Mouse (Mus musculus): ENCODE measurements around the gene Ddr1. TPM values are rescaled to one million over a fixed set of nuclear protein-coding genes. Genes with fewer than 3 reads are reported as not detected.
"Not testable (repeated sequence)": the region's sequence is repeated elsewhere in the genome, so short reads cannot be mapped to it uniquely, and the experiment has no call there.

Gene Ddr1
- polyA plus RNA-seq, 1 experiment from 2014 or later, result 50.6 TPM

DNA sequence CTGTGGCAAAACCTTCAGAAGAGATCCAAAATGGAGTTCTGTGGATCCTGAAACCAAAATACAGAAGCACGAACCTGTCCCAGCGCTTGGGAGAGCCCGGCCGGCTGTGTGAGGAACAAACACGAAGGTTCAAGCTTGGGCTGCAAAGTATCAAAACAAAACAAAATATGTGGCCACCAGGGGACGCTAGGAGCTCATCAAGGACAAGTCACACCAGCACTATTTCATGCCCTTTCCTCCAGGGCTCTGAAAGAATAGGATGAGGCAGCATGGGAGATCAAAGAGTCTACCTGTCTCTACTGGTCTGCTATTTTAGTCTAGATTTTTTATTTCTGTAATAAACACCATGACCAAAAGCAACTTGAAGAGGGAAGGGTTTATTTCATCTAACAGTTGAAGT is 35.3 kb upstream of the Ddr1 start:
- no peaks in the 10 kb centered on the region for H3K4me1 ChIP-seq (ENCODE audit: control insufficient read depth, insufficient read depth, low read length)
- DNase-seq (ENCODE audit: low spot score) (peak; percentile 93), ATAC-seq (ENCODE audit: low read depth) (peak; percentile 48; the same call in 1 of the 2 replicates)
- 11% methylated on average over 6 of the region's 6 CpGs for WGBS
- H3K36me3 ChIP-seq (ENCODE audit: control insufficient read depth, insufficient read depth, low read length), result no peaks in the 10 kb centered on the region
- no peak overlapping the region for H3K27ac ChIP-seq (replicated peaks; ENCODE audit: low read depth, low read length)
- no peak overlapping the region for H3K4me3 ChIP-seq (ENCODE audit: low read depth, low read length)
- no peak overlapping the region for H3K9ac ChIP-seq (ENCODE audit: low read depth, low read length)
- H3K4me2 ChIP-seq (ENCODE audit: low read depth, low read length), result no peak overlapping the region
- no peaks in the 10 kb centered on the region; the same call in 1 of the 2 replicates for H3K27me3 ChIP-seq (replicated peaks; ENCODE audit: control insufficient read depth, insufficient read depth, low read length)
- H3K9me3 ChIP-seq (ENCODE audit: control insufficient read depth, low read length), result no peaks in the 10 kb centered on the region

DNA sequence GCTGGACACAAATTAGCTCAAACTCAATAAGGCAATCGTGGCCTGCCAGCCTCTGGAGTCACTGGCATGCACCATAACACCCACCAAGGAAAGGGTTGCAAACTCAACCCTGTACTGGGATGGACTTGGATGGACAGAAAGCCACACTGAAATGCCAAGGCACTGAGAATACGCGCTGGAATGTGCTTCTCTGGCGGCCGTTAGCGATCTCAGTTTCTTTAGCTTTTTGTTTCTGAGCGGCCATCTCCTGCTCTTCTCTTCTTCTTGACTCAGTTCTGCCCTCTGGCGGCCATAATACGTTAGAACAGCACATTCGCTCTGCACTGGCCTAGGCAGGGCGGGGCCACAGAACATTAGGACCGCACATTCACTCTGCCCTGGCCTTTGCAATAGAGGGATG is 33.3 kb upstream of the Ddr1 start:
- Histone ChIP-seq H3K27ac (replicated peaks; ENCODE audit: low read depth, low read length) (no peak overlapping the region), H3K4me1 (ENCODE audit: control insufficient read depth, insufficient read depth, low read length) (no peaks in the 10 kb centered on the region), H3K27me3 (replicated peaks; ENCODE audit: control insufficient read depth, insufficient read depth, low read length) (no peaks in the 10 kb centered on the region; the same call in 1 of the 2 replicates), H3K4me3 (ENCODE audit: low read depth, low read length) (no peak overlapping the region), H3K4me2 (ENCODE audit: low read depth, low read length) (0 out of 2 replicates have a peak overlapping the region, but pooled peaks have one; percentile 3), H3K9me3 (ENCODE audit: control insufficient read depth, low read length) (no peaks in the 10 kb centered on the region), H3K9ac (ENCODE audit: low read depth, low read length) (no peak overlapping the region), H3K36me3 (ENCODE audit: control insufficient read depth, insufficient read depth, low read length) (no peaks in the 10 kb centered on the region)
- DNase-seq (ENCODE audit: low spot score) (peak; percentile 87), ATAC-seq (ENCODE audit: low read depth) (peak; percentile 87)
- 11% methylated on average over 12 of the region's 12 CpGs for WGBS

DNA sequence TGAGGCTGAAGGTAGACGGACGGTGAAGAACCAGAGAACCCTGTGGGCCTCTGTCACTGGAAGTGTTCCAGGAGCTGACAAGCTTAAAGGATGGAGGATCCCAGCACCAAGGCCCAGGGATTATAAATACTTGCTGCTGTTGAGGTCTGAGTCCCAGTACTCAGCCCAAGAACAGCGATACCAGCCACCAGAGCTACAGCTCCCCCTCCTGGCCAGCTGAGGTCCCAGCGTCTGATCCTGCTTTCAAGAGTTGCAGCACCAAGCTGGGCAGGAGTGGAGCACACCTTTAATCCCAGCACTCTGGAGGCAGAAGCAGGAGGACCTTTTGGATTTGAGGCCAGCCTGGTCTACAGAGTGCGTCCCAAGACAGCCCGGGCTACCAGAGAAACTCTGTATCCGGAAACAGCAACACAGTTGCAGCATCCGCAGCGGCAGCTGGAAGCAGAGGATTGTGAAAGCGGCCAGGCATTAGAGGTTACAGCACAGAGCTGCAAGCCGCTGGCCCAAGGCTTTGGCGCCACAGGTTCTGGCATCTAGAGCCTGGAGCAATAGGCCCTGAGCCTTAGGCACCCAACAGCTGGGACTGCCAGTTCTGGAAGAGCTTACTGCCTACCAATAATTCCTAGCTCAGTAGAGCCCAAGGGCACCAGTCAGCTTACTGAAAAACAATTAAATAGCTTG is 32.0 kb upstream of the Ddr1 start:
- H3K4me1 ChIP-seq (ENCODE audit: control insufficient read depth, insufficient read depth, low read length), result peaks cover 6% of the 10 kb centered on the region; the same call in 1 of the 2 replicates
- no peak overlapping the region for H3K4me2 ChIP-seq (ENCODE audit: low read depth, low read length)
- H3K36me3 ChIP-seq (ENCODE audit: control insufficient read depth, insufficient read depth, low read length), result no peaks in the 10 kb centered on the region
- no peak overlapping the region for H3K9ac ChIP-seq (ENCODE audit: low read depth, low read length)
- DNase-seq (ENCODE audit: low spot score) (peak; percentile 67), ATAC-seq (ENCODE audit: low read depth) (peak; percentile 27; the same call in 1 of the 2 replicates)
- no peak overlapping the region for H3K4me3 ChIP-seq (ENCODE audit: low read depth, low read length)
- no peak overlapping the region for H3K27ac ChIP-seq (replicated peaks; ENCODE audit: low read depth, low read length)
- 36% methylated on average over 12 of the region's 12 CpGs for WGBS
- no peaks in the 10 kb centered on the region for H3K9me3 ChIP-seq (ENCODE audit: control insufficient read depth, low read length)
- no peaks in the 10 kb centered on the region; the same call in 1 of the 2 replicates for H3K27me3 ChIP-seq (replicated peaks; ENCODE audit: control insufficient read depth, insufficient read depth, low read length)

DNA sequence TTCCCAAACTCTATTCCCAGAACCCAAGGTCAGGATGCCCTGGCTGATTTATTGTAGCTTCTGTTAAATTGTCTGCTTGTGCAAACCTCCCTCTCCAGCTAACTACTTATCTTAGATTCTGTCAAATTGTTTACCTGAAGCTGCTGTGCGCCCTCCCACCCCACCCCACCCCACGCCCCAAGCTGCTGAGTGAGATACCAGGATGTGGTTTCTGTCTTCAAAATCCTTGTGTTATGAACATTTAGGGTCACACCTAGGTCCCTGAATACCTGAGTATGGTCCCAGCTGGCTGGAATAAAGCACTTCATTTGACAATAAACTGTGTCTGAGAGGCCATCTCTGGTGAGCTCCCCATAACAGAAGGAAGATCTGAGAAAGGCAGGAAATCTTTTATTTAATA is 30.1 kb upstream of the Ddr1 start:
- Histone ChIP-seq H3K9ac (ENCODE audit: low read depth, low read length) (no peak overlapping the region), H3K4me3 (ENCODE audit: low read depth, low read length) (no peak overlapping the region), H3K4me2 (ENCODE audit: low read depth, low read length) (no peak overlapping the region), H3K27ac (replicated peaks; ENCODE audit: low read depth, low read length) (no peak overlapping the region), H3K36me3 (ENCODE audit: control insufficient read depth, insufficient read depth, low read length) (no peaks in the 10 kb centered on the region), H3K27me3 (replicated peaks; ENCODE audit: control insufficient read depth, insufficient read depth, low read length) (no peaks in the 10 kb centered on the region; the same call in 1 of the 2 replicates), H3K4me1 (ENCODE audit: control insufficient read depth, insufficient read depth, low read length) (peaks cover 6% of the 10 kb centered on the region; the same call in 1 of the 2 replicates), H3K9me3 (ENCODE audit: control insufficient read depth, low read length) (no peaks in the 10 kb centered on the region)
- DNase-seq (ENCODE audit: low spot score) (no peak), ATAC-seq (ENCODE audit: low read depth) (no peak)
- 80% methylated on average over 2 of the region's 2 CpGs for WGBS

DNA sequence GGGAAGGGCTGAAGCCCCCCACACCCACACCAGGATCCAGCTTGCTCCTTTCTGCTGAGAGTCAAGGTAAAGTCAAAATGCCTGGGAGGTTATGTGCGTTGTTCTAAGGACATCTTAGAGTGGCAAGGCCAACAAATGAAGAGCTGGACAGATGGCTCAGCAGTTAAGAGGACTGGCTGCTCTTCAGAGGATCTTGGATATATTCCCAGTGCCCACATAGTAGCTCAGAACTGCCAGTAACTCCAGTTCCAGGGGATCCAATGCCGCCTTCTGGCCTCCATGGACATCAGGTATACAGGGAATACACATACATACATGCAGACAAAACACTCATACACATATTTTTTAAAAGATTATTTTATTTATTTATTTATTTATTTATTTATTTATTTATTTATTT is 29.0 kb upstream of the Ddr1 start:
- H3K4me2 ChIP-seq (ENCODE audit: low read depth, low read length), result no peak overlapping the region
- no peak for ATAC-seq (ENCODE audit: low read depth)
- peaks cover 6% of the 10 kb centered on the region; the same call in 1 of the 2 replicates for H3K4me1 ChIP-seq (ENCODE audit: control insufficient read depth, insufficient read depth, low read length)
- no peaks in the 10 kb centered on the region for H3K36me3 ChIP-seq (ENCODE audit: control insufficient read depth, insufficient read depth, low read length)
- 90% methylated on average over 2 of the region's 2 CpGs for WGBS
- no peak for DNase-seq (ENCODE audit: low spot score)
- no peak overlapping the region for H3K9ac ChIP-seq (ENCODE audit: low read depth, low read length)
- no peaks in the 10 kb centered on the region for H3K9me3 ChIP-seq (ENCODE audit: control insufficient read depth, low read length)
- H3K27me3 ChIP-seq (replicated peaks; ENCODE audit: control insufficient read depth, insufficient read depth, low read length), result no peaks in the 10 kb centered on the region
- no peak overlapping the region for H3K4me3 ChIP-seq (ENCODE audit: low read depth, low read length)
- no peak overlapping the region for H3K27ac ChIP-seq (replicated peaks; ENCODE audit: low read depth, low read length)

DNA sequence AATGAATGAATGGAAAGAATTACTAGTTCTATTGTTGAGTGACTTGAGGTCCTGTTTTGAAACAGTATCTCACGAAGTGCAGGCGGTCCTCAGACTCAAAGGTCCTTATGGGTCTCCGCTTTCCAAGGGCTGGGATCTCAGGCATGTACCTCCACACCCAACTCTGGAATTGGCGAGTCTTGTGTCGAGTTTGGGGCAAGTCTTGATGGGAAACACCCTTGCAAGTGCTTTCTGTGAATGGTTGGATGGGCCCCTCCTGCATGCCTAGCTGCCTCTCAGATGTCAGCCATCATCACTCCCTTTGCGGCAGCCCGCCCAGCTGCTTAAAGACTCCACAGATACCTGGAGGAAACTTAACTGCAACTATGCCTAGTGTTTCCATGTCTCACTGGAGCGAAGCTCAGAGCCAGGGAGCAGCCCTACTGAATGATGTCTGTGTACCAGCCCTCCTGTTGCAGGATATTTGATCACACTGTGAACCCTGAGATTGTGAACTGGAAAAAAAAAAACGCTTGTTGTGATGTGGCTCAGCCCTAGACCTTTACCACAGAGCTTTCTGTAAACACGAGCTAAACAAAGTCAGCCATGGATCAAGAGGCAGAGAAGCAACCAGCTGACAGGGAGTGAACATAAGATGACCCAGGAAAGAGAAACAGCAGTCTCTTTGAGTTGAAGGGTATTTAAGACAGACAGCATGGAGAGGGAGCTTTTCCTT is 27.2 kb upstream of the Ddr1 start:
- DNase-seq (ENCODE audit: low spot score), result peak; percentile 54
- no peaks in the 10 kb centered on the region for H3K36me3 ChIP-seq (ENCODE audit: control insufficient read depth, insufficient read depth, low read length)
- no peak overlapping the region for H3K9ac ChIP-seq (ENCODE audit: low read depth, low read length)
- ATAC-seq (ENCODE audit: low read depth), result no peak
- H3K4me2 ChIP-seq (ENCODE audit: low read depth, low read length), result no peak overlapping the region
- H3K4me1 ChIP-seq (ENCODE audit: control insufficient read depth, insufficient read depth, low read length), result peaks cover 6% of the 10 kb centered on the region; the same call in 1 of the 2 replicates
- H3K9me3 ChIP-seq (ENCODE audit: control insufficient read depth, low read length), result no peaks in the 10 kb centered on the region
- 0 out of 2 replicates have a peak overlapping the region, but pooled peaks have one; percentile 8 for H3K27ac ChIP-seq (replicated peaks; ENCODE audit: low read depth, low read length)
- 44% methylated on average over 10 of the region's 10 CpGs for WGBS
- H3K27me3 ChIP-seq (replicated peaks; ENCODE audit: control insufficient read depth, insufficient read depth, low read length), result 0 out of 2 replicates have a peak, but pooled peaks cover 2% of the 10 kb centered on the region
- no peak overlapping the region for H3K4me3 ChIP-seq (ENCODE audit: low read depth, low read length)

DNA sequence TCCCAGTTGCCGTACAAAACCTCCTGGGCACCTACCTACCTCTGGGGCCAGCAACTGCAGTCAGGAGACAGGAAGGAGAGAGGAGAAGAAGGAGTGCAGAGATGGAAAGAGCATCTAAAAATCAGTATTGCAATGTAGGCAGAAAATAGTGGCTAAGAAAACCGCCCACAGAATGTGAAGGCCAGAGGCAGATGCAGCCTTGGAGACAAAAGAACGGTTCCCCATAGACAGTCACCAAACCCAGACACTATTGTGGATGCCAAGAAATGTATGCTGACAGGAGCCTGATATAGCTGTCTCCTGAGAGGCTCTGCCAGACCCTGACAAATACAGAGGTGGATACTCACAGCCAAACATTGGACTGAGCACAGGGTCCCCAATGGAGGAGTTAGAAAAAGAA is 25.7 kb upstream of the Ddr1 start:
- not testable (repeated sequence) for H3K36me3 ChIP-seq (ENCODE audit: control insufficient read depth, insufficient read depth, low read length)

DNA sequence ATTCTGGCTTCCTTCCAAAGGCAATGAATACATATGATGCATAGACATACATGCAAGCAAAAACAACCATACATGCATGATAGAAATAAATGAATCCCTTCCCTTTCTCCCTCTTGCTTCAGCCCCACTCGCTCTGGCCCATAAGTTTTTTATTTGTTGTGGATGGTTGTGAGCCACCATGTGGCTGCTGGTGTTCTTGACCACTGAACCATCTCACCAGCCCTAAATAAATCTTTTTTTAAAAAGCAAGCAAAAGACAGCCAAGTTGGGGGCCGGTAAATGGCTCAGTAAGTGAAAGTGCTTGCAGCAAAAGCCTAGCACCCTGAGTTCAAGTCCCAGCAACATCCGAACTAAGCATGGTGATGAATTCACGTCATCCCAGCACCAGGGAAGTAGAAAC is 24.4 kb upstream of the Ddr1 start:
- ATAC-seq (ENCODE audit: low read depth) (no peak), DNase-seq (ENCODE audit: low spot score) (no peak)
- no peak overlapping the region for H3K9ac ChIP-seq (ENCODE audit: low read depth, low read length)
- H3K36me3 ChIP-seq (ENCODE audit: control insufficient read depth, insufficient read depth, low read length), result no peaks in the 10 kb centered on the region
- H3K4me3 ChIP-seq (ENCODE audit: low read depth, low read length), result no peak overlapping the region
- no peaks in the 10 kb centered on the region for H3K9me3 ChIP-seq (ENCODE audit: control insufficient read depth, low read length)
- H3K27ac ChIP-seq (replicated peaks; ENCODE audit: low read depth, low read length), result no peak overlapping the region
- 82% methylated on average over 4 of the region's 4 CpGs for WGBS
- peaks cover 8% of the 10 kb centered on the region for H3K4me1 ChIP-seq (ENCODE audit: control insufficient read depth, insufficient read depth, low read length)
- H3K27me3 ChIP-seq (replicated peaks; ENCODE audit: control insufficient read depth, insufficient read depth, low read length), result 0 out of 2 replicates have a peak, but pooled peaks cover 3% of the 10 kb centered on the region
- no peak overlapping the region for H3K4me2 ChIP-seq (ENCODE audit: low read depth, low read length)

More for the DNA sequence above, 25.7 kb upstream of the Ddr1 start:
- not testable (repeated sequence) for ATAC-seq (ENCODE audit: low read depth); H3K27me3 ChIP-seq (replicated peaks; ENCODE audit: control insufficient read depth, insufficient read depth, low read length); H3K4me2 ChIP-seq (ENCODE audit: low read depth, low read length); H3K27ac ChIP-seq (replicated peaks; ENCODE audit: low read depth, low read length); H3K9ac ChIP-seq (ENCODE audit: low read depth, low read length); H3K4me3 ChIP-seq (ENCODE audit: low read depth, low read length); DNase-seq (ENCODE audit: low spot score); H3K4me1 ChIP-seq (ENCODE audit: control insufficient read depth, insufficient read depth, low read length); H3K9me3 ChIP-seq (ENCODE audit: control insufficient read depth, low read length)
- 82% methylated on average over 3 of the region's 3 CpGs for WGBS

All from embryonic facial prominence, embryonic 14.5 days (tissue).